Mouse (Mus musculus) cerebellum, adult 2 months (tissue): ENCODE results near the gene Dcun1d3.

Source experiments
- CTCF ChIP-seq: fragments of 200-500 bp; IDR thresholded peaks from 2 replicates; pipeline ENCODE4 v1.5.1; 2011; ENCODE audit warnings: low read depth, mild to moderate bottlenecking, control low read depth, low read length, moderate library complexity, borderline replicate concordance; ENCODE audit not compliant: insufficient read depth
- POLR2A ChIP-seq: fragments of 200-500 bp; IDR thresholded peaks from 2 replicates; pipeline ENCODE4 v1.6.1; 2011; ENCODE audit warnings: low read length, control low read depth, borderline replicate concordance; ENCODE audit not compliant: insufficient read depth

GRCm38 (mm10) chr7:119879171-119879570, 16.9 kb downstream of the Dcun1d3 start:
- TF ChIP-seq POLR2A (no peak), CTCF (no peak)
